Mouse (Mus musculus) gastrocnemius, postnatal 14 days (tissue): Measurements from ENCODE around the gene Col24a1. TPM values are rescaled to one million over a fixed set of nuclear protein-coding genes. Genes with fewer than 3 reads are reported as not detected.
"Not testable (repeated sequence)": the region's sequence is repeated elsewhere in the genome, so short reads cannot be mapped to it uniquely, and the experiment has no call there.

Experiments used
- DNase-seq: peaks from one replicate; pipeline ENCODE4 v3.0.0; 2021; ENCODE audit warnings: mixed read lengths
- intact Hi-C: fragments of 180-260 bp; cut with DNase I; formaldehyde crosslinking; loops from one replicate; pipeline ENCODE4 v1.15.1; 2025; ENCODE audit warnings: low total_unique reads
- total RNA-seq, 2 experiments: library from RNA; stranded (reverse); gene quantifications; 2 replicates each; pipeline ENCODE4 v1.2.3; 2021

The Col24a1 gene
- total RNA-seq, 2 experiments from 2014 or later: 3.6 to 3.9 TPM

DNA sequence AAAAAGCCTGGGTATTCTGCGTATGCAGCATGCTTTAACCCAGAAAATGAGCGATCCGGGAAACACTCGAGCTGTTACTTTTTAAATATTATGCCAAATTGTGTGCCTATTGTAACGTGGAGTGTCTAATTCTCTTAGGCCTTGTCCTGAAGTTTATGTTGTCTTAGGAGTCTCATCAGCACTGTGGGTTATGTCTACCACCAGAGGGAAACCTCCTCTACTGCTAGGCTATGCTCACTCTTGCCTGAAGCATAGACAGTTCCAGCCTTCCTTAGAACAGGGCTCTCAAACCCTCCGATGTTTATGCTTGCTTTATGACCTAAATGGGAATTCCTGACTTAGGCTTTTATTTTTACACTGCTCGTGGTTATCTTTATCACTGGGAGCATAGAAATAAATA lies 146.8 kb downstream of the Col24a1 start:
- intact Hi-C loops: no loop called here
- DNase-seq: no peak

GRCm38 (mm10) chr3:145440993-145441392 lies 148.7 kb downstream of the Col24a1 start:
- intact Hi-C loops: no loop called here

GRCm38 (mm10) chr3:145442268-145442667 lies 150.0 kb downstream of the Col24a1 start:
- DNase-seq: peak; percentile 14
- intact Hi-C loops: no loop called here

More at GRCm38 (mm10) chr3:145440993-145441392, 148.7 kb downstream of the Col24a1 start:
- DNase-seq: no peak

GRCm38 (mm10) chr3:145443167-145443566 lies 150.9 kb downstream of the Col24a1 start:
- intact Hi-C loops, DNase-seq: not testable (repeated sequence)

- intact Hi-C loops: no loop called here
- DNase-seq: no peak
These were observed 164.8 kb downstream of the Col24a1 start for GRCm38 (mm10) chr3:145457039-145457438.

DNA sequence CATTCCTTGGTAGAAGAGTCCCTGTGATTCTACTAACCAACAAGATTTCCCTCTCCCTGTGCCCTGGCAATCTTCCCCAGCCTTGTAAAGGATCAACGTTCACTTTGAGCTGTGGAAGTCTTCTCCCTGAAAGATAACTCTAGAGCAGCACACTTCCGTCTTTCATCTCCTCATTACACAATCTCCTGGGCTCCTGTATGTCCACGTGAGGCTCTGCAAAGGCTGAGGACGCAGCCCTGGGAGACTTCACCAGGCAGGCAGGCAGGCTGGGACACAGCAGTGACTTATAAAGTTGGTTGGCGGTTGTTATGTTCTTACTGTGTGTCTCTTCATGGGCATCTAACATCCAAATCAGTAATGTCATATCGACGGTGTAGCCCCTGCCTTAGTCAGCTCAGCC lies 170.1 kb downstream of the Col24a1 start:
- DNase-seq: no peak
- intact Hi-C loops: no loop called here

GRCm38 (mm10) chr3:145463731-145464130 lies 171.5 kb downstream of the Col24a1 start:
- DNase-seq: no peak
- intact Hi-C loops: no loop called here

GRCm38 (mm10) chr3:145471094-145471493 lies 178.8 kb downstream of the Col24a1 start:
- no peak for DNase-seq
- intact Hi-C loops: no loop called here

DNA sequence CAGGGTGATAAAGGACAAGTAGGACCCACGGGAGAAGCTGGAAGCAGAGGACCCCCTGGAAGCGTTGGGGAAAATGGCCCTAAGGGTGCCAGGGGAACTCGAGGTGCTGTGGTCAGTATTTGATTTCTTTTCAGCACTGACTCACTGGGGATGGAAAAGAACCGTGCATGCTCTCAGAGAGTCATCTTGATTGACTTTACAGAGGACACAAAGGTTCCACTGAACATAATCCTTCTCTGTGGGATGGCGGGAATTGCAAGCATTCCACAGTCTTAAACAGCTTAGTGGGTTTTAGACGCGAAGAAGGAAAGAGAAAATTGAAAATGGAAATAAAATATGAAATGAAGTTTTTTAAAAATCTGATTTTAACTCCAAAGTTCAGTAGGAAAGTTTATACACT lies 181.9 kb downstream of the Col24a1 start:
- intact Hi-C loops: no loop called here
- no peak for DNase-seq

DNA sequence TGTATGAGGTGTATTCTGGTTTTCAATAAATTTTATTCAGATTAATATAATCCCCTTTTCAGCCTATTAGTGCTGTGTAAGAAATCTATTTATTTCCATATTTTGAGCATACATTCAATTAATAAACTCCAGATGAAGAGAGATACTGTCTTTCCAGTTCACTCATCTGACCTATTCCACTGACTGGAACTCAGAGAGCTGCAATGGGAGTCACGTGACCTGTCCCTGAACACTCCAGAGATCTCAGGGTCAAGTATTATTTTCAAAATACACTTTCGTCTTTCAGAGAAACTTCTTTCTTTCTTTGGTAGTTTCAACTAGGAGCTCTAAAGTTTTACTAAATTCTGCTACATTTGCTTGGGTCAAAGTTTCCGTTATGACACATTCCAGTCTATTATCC lies 184.4 kb downstream of the Col24a1 start:
- intact Hi-C loops: no loop called here
- no peak for DNase-seq

DNA sequence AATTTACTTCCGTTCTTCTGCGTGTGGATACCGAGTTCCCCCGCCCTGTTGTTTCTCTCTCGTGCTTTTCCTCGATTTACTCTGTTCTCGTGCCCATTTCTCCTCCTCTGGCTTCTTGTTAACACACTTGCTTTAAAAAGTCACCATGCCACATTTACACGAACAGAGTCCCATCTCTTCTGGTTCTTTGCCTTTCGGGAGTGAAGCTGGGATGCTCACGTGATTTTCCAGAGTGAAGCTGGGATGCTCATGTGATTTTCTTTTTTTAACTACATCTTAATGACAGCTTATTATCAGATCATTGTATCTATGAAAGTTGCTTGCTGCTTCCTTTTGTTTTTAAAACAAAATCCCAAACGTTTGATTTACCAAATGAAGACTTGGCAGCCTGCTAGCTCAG lies 184.8 kb downstream of the Col24a1 start:
- DNase-seq: no peak
- intact Hi-C loops: no loop called here

DNA sequence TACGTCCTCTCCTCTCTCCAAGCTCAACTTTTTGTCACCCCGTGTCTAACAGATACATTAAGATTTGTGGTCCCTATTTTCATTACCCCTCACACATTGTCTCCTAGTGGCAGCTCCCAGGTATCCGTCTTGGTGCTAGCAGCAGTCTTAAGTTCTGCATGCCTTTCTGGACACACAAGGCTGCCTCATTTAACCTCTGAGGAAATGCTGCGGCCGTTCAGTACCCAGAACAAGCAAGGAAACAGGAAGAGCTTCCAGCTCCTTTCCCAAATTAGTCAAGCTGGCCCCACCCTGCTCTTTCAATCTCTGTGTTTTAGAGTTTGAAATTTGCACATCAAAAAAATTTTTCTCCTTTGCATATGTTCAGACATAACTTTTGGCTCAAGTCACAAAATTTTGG lies 186.2 kb downstream of the Col24a1 start:
- no peak for DNase-seq
- intact Hi-C loops: no loop called here

- intact Hi-C loops: no loop called here
- no peak for DNase-seq
These were observed 198.0 kb downstream of the Col24a1 start for GRCm38 (mm10) chr3:145490279-145490678.

DNA sequence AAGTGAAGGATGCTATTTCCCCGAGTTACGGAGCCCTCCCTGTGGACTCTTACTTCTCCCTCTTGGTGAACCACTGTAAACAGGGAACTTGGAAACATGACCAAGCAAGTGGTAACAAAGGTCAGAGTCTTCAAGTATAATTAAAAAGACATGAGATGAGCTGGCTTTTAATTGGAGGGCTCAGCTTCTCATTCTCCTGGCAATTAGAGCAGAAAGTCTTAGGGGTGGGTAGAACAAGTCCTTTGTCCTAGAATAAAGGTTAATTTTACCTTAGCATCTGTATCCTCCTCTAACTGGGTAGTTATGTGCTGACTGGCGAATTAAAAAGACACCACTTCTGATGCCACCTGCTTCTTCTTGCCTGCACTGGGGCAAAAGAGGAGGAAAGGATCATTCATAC lies 199.1 kb downstream of the Col24a1 start:
- intact Hi-C loops: no loop called here
- no peak for DNase-seq

GRCm38 (mm10) chr3:145498127-145498526 lies 205.9 kb downstream of the Col24a1 start:
- intact Hi-C loops: no loop called here

DNA sequence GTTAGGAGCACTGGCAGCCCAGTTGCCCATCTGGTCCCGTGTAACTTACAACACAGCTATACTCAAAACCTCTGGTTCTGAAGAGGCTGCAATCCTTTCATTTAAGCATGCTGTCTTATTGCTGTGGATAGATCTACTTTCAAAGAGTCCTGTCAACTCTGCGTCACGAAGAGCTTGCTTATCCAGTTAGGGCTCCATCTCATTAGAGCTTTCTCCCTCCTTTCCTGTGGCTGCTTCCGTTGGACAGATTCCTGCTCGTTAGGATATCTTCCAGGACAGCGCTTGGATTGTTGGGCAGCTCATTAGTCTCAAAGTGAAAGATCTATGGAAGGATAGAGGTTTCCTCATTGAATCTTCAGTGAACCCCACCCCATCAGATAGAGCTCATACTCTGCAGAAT lies 206.6 kb downstream of the Col24a1 start:
- DNase-seq: no peak
- intact Hi-C loops: no loop called here

More at GRCm38 (mm10) chr3:145498127-145498526, 205.9 kb downstream of the Col24a1 start:
- no peak for DNase-seq

GRCm38 (mm10) chr3:145504830-145505229 lies 212.6 kb downstream of the Col24a1 start:
- DNase-seq: no peak
- intact Hi-C loops: no loop called here

DNA sequence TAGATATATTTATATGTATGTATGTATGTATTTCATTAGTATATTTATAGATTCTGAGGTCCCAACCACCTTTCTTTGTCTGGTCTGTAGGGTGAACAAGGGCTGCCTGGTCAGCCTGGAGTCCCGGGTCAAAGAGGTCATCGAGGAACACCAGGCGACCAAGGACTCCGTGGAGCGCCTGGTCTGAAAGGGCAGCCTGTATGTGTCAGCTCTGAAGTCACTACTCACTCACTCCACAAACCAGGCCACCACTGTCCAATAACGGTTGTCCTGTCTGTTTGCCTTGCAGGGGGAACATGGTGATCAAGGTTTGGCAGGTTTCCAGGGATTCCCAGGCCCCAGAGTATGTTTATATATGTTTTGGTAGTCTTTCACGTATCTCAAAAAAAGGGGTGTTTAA lies 216.3 kb downstream of the Col24a1 start:
- intact Hi-C loops: no loop called here
- DNase-seq: no peak

DNA sequence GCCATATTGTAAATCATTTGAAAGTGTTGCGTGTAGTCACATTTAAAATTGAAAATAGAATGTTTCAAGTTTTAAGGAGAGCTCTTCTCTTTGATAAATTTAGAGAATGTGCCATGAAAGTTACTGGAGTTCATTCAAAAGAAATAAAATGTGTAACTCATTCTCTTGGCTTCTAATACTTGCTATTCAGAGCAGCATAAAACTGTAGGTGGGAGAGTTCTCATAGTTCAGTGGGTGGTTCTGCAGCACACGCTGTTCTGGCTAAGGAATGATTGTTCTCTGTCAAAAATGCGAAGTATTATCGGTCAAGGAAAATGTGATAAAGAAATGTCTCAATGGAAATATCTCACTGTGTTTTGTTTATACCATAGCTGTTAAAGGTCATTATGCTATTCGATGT lies 221.9 kb downstream of the Col24a1 start:
- intact Hi-C loops: no loop called here
- no peak for DNase-seq

- intact Hi-C loops: no loop called here
- no peak for DNase-seq
These were observed 229.3 kb downstream of the Col24a1 start for GRCm38 (mm10) chr3:145521528-145522080.

- intact Hi-C loops: no loop called here
- no peak for DNase-seq
These were observed 230.0 kb downstream of the Col24a1 start for GRCm38 (mm10) chr3:145522311-145522710.

GRCm38 (mm10) chr3:145525266-145525665 lies 233.0 kb downstream of the Col24a1 start:
- intact Hi-C loops: no loop called here
- no peak for DNase-seq
